Mouse (Mus musculus): ENCODE results near the gene Prickle1.

Gene Prickle1

DNA sequence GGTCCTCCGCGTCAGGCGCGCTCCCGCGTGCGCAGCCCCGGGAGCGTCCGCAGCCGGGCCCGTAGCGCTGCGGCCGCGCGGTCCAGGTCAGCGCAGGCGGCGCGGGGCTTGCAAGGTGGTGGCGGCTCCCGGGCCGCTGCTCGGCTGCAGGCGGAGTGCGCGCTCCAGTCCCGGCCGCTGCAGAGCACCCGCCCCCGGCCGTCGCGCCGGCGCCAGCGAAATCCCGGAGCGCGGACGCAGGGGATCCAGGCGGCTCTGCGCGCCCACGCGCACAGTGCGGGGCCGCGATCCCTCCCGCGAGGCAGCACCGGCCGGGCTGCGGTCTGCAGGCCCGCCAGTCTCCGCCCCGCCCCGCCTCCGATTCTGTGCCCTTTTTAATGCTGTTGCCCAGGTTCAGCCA, at the start of gene Prickle1:
Prickle1 (minus strand) TSS at position 146 of the 400 bp plus-strand sequence.
- no peak for DNase-seq (ENCODE audit: low read depth in 1 of 2, low spot score in 2 of 2)

DNA sequence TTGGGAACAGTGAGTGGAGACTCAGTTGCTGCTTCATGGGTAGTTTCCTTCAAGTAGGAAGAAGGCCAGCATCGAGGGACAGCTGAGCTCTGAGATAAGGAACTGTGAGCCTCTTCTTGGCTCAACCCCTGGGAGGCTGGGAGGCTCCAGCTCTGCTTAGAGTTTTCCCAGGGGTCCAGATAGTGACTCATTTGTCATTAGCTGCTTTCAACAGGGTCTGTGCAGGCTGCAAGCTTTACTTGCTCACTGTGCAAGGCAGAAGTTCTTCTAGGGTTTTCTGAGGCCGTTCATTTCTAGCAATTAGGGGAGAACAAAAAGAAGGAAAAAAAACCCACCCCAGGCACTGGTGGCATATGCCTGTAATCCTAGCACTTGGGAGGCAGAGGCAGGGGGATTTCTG, 44.5 kb upstream of the Prickle1 start:
- no peak for DNase-seq (ENCODE audit: low read depth in 1 of 2, low spot score in 2 of 2)

DNA sequence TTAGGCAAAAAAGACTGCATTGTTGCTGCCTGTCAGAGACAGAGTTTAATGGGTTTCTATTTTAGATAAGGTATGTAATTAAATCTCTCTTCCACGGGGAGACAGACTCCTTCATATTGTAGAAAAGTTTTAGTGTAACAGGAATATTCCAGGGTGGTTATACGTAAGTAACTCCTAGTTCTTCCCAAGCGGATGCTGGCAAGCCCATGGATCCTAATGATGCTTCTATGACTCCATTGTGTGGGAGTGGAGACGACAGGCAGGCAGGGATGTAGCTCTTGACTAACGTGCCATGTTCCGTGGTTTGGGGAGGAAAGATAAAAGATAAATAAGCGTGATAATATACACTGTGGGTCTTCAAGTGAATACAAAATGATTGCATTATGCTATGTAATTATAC, 41.3 kb upstream of the Prickle1 start:
- no peak for DNase-seq (ENCODE audit: low read depth in 1 of 2, low spot score in 2 of 2)

DNA sequence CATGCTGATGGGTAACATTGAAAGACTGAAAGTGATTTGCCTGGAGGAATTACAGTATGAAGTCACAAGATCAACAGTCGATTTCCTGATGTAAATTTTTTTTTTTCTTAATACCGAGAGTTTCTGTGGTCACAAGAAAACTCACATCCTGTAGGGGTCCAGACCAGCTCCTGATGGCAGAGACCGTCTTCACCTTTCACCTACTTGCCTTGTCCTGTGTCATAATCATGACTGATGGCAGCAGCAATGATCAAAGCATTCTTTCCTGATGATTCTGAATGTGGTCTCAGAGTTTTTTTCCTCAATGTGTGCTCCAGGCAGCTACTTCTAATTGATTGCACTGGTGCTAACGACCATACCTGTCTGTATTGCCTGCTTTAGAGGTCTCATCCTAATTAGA, 39.9 kb upstream of the Prickle1 start:
- DNase-seq (ENCODE audit: low read depth in 1 of 2, low spot score in 2 of 2) = no peak

DNA sequence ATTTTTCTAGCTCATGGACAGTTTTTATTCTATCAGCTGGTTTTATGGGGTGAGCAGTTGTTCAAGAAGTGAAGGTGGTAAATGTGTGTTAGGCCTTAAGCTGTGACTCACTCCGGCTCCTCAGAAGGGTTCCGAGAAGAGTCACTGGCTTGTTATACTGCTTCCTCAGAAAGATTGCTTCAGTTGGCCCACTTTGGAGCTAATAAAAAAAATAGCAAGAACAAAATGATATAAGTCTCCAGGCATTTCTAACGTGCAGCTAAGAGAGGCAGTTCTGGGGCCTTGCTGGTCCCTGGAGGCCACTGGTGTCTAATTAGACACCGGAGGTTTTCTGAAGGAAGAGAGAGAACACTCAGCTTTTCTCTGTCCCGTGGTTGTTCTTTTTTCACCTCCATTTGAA, 38.8 kb upstream of the Prickle1 start:
- DNase-seq (ENCODE audit: low read depth in 1 of 2, low spot score in 2 of 2) = no peak

DNA sequence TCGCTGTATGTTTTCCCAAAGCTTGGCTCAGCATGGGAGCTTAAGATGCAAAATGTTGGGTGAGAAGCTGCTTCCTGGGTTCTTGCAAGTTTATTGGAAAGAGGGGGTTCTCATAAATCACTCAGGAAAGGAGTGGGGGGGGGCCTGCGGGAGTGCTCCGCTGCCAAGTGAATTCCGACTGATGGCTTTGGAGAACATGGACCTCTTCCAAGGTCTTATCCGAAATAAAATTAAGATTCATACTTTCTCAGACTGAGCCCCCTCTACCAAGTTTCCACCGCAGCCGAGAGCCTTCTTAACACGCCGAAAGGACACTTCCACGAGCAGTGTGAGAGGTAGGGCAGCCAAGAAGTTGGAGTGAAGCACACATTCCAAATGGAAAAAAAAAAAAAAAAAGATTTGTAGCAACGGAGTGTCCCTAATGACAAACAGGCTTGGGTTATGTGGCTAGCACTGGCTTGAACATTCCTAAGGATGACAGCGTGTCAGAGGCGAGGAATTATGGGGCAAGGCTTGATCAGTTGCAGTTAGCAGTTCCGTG, 34.4 kb upstream of the Prickle1 start:
- DNase-seq (ENCODE audit: low read depth in 1 of 2, low spot score in 2 of 2) = no peak

DNA sequence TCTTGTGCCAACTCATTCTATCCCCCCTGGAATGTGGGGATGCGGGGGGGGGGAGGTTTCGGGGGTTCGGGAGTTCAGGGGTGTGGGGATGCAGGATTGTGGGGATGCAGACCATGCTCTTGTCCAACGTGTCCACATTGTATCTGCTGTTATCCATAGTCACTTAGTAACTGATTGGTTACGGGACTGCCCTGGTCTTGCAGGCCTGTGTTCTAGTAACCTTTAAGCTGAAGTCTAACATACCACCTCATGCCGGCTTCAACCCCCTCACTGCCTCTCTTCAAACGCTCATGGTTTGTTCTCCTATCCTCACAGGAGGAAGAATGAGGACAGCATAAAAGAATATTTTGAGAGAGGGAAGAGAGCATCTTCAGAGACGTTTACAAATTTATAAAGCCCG, 33.5 kb upstream of the Prickle1 start:
- no peak for DNase-seq (ENCODE audit: low read depth in 1 of 2, low spot score in 2 of 2)

DNA sequence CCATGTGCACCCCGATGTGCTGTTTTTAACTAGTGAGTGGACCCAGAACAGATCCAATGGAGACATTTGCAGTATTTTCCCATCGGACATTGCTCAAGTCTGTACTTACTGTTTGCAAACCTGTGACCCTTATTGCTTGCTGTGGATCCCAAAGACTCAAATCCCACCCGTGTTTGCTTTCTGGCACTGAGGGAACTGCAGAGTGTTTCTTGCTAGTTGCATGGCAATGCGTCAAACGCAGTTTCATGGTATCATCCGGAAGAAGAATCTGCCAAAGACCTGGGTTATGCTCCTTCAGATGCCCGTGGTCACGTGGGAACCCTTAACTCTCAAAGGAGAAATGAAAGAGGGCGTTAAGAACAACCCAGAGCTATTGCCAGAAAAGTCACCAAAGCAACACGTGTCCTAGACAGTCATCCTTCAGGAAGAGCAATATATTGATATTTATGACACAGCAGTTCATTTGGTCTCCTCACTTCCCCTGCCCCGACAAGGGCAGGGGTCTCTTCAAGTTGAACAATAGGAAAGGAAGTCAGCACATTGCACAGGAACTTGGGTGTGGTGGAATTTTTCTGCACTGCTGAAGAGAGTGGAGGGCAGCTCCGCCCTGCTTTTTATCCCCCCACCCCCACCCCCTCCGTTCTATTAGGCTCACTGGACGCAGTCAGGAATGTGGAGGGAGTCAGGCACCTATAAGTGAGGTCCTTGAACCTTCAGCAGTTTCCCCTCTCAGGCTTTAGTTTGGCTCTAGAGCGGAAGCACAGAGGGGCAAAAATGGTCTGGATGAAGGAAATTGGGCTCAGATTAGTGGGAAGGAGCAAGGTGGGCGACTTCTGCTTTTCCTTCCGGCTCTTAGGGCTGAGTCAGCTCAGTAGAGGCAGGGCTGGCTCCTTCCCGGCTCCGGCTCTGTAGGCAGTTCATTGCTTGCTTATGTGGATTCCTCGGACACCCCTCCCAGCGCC, 32.4 kb upstream of the Prickle1 start:
- no peak for DNase-seq (ENCODE audit: low read depth in 1 of 2, low spot score in 2 of 2)

DNA sequence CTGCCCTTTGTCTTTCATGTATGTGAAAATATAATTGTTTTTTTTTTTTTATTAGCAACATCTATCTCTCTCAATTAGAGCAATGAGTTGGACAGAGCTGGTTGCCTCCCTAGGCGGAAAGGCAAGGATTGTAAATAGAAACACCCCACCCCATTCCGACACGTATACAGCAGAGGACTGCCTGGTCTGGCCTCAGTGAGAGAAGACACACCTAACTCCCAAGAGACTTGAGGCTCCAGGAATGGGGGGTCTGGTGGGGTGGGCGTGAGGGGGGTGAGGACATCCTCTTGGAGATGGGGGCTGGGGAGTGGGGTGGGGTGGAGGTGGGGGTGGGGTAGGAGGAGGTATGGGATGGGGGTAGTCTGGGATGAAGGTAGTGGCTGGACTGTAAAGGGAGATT, 23.9 kb upstream of the Prickle1 start:
- no peak for DNase-seq (ENCODE audit: low read depth in 1 of 2, low spot score in 2 of 2)

DNA sequence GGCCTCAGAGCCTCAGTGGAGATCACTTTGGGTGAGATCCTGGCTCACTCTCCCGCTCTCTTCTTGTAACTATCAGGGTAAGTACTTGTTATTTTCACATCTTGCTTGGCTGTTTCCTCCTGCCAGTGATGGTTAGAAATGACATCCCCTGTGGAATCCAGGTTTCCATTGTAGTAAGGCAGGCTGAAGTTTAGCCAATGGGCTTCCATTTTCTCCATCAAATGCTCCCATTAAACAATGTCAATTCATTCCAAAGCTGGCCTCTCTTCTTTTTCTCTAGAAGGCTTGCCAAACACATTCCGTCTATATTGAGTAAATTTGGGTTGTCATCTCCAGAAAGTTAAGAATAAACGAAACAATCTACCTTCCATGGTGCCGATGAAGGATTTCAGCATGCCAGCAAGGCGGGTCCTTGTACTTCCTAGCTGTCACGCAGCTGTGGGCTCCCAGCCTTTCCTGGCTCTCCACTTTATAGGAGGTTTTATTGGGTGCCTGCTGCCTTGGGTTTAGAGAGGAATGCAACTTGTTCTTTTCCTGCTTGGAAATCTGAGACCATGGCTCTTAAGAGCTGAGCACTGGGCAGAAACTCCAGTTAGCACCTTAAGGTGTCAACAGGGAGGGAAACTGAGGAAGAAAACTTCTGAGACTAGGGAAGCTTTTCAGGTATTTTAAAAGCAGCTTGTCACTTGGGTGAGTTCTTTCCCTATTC, 22.9 kb upstream of the Prickle1 start:
- no peak for DNase-seq (ENCODE audit: low read depth in 1 of 2, low spot score in 2 of 2)

DNA sequence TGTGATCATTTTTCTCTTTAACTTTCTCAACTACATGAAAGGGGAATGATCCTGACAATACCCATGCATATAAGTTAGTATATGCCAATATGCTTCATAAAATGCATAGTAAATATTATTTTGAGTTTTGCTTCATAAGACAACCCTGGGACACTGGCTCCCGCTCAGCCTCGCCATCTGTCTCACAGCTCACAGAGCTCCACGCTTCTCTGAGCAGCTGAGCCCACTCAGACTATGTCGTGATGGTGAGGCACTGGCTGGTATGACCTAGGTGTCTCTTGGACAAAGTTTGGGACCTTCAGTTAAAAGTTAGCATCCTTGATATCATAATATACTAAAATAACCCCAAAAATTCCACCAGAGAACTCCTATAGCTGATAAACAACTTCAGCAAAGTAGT, 20.6 kb upstream of the Prickle1 start:
- no peak for DNase-seq (ENCODE audit: low read depth in 1 of 2, low spot score in 2 of 2)

DNA sequence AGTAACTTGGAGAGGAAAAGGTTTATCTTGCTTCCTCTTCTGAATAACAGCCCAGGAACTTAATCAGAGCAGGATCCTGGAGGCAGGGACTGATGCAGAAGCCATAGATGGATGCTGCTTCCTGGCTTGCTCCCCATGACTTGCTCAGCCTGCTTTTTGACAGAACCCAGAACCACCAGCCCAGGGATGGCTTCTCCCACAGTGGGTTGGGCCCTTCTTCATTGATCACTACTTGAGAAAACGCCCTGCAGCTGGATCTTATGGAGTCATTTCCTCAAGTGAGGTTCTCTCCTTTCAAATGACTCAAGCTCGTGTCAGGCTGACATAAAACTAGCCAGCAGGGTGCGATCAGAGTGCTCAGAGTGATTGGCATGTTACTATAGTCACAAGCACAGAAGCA, 19.3 kb upstream of the Prickle1 start:
- no peak for DNase-seq (ENCODE audit: low read depth in 1 of 2, low spot score in 2 of 2)

DNA sequence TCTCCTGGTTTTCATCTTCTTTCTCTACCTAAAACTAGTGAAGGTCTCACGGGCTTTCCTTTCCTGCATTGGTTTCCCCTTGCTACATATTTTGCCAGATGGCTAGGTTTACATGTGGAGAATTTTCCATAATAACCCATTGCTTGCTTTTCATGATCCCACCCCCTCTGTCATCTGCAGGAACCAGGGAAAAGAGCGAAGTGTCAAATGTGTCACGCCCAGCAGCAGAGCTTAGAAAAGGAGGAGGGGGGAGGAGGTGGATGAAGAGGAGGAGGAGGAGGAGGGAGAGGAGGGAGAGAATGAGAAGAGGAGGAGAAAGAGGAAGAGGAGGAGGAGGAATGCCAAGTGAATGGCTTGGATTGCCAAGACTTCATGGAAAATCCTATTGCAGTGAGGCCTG, 17.9 kb upstream of the Prickle1 start:
- DNase-seq (ENCODE audit: low read depth in 1 of 2, low spot score in 2 of 2) = no peak

DNA sequence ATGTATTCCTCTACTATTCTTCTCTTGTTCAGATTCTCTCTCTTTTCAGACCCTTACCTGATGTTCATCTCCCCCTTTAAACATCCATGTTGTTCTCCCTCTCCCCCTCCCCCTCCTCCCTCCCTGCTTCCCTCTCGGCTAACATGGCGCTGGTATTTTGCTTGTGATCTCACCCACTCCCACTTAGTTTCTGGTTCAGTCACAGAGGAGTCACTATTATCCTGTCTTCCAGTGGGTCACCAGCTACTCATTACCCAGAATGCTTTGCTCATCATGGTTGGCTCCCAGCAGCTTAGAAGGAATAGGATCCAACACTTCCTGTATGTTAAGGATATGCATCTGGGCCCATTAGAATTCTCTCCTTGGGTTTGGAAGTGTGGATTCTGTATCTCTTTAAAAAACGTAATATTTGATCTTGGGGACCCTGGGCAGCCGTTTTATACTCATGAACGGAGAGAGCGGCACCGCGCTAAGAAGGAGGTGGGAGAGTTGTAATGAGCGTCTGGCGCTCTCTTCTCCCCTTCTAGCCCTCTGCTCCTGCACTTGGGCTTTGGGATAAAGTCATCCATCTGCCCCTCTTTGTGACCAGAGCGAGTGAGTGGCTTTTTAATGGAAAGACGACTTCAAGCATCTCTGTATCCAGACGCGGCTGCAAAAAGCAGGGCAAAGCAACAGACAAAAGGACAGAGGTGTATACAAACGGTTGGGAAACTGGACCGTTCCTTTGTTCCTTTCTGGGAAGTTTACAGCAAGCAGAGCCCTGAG, 16.0 kb upstream of the Prickle1 start:
- no peak for DNase-seq (ENCODE audit: low read depth in 1 of 2, low spot score in 2 of 2)

DNA sequence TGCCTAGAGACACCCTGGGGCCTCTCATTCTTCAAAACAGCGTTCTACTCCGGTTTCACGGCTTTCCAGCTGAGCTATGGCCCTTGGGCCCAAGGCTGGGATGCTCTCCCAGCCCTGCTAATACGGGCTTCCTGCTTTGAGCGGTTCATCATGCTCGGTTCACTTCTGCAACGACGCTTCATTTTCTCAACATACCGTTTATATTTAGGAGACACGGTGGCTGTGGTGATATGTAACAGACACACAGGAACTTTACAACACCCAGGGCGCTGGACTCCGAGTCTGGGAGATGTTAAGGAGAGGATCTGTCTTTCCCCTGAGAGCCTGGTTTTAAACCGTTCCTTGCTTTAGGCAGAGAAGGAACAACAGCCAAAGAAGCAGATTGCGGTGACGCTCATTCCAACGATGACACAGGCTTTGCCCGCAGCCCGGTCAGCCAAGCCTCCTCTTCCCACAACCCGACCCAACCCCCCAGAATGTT, 15.1 kb upstream of the Prickle1 start:
- DNase-seq (ENCODE audit: low read depth in 1 of 2, low spot score in 2 of 2) = no peak

DNA sequence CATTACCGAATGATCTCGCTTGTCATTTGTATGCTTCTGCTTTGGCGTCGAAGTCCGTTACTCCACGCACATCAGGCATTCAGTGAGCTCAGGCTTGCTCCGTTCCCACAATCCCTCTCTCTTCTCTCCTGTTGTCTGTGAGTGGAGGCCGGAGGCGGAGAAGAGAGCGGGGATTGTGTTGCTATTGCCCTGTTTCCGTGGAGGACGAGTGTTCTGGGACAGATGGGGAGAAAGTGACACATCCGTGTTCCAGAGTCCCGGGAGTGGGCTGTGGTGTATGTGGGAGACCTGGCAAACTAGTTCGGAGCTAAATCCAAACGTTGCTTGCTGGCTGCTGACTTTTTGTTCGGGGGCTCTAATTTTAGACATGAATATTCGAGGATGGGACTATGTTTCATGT, 14.6 kb upstream of the Prickle1 start:
- DNase-seq (ENCODE audit: low read depth in 1 of 2, low spot score in 2 of 2) = no peak

DNA sequence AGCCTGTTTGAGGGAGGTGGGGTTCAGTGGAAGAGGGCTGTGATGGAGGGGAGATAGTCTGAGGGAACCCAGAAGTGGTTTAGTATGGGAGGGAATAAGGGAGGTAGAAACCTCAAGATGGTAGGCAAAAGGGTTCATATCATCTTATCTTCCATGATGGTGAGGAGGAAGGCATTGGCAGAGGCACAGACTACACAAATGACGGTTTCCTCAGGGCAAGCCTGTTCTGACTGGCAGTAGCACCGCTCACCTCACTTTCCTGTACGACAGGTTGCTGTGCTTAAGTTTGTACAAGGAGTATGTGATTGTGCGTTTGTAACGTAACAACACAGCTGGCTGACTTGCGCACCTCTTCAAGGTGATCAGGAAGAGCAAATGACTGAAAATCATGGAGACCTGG, 7.2 kb upstream of the Prickle1 start:
- DNase-seq (ENCODE audit: low read depth in 1 of 2, low spot score in 2 of 2) = no peak

DNA sequence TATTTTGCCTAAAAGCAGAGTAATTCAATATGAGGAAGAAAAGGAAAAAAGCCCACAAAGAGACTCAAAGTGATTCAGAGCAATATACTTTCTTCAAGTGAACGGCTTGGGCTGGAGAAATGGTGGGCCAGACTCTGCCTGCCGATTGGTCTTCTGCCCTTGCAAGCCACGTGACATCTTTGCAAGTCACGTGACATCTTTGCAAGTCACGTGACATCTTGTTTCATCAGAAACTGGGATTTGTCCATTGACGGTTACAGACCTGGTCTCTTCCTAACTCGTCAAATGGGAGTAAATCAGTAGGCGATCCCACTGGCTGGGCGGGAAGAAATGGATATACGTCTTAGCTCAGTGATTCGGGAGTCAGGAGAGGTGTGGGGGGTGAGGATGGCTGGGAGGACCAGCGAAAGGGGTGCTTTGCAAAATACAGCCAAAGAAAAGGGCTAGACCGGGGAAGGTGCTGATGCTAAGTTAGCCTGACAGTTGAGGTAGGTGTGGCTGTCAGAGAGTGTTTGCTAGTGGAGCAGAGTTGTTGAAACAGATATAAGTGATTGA, 5.8 kb upstream of the Prickle1 start:
- no peak for DNase-seq (ENCODE audit: low read depth in 1 of 2, low spot score in 2 of 2)

DNA sequence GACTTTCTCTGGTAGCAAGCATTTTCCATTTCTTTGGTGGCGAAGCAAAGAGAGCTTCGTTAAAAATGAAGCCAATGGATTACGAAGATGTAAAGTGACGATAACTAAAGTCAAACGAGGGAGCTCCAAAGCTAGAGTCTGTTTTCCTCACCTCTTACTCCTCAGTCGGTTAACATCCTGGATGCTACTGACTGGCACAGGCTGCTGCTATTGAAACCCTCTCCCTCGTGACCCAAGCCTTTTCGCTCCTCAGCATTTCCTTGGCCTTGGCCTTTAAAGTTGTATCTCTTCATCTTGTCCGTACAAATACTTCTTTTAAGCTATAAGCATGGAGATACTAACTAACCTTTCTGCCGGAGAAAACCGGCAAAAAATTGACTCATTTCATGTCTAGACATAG, 1.3 kb upstream of the Prickle1 start:
- DNase-seq (ENCODE audit: low read depth in 1 of 2, low spot score in 2 of 2) = no peak

DNA sequence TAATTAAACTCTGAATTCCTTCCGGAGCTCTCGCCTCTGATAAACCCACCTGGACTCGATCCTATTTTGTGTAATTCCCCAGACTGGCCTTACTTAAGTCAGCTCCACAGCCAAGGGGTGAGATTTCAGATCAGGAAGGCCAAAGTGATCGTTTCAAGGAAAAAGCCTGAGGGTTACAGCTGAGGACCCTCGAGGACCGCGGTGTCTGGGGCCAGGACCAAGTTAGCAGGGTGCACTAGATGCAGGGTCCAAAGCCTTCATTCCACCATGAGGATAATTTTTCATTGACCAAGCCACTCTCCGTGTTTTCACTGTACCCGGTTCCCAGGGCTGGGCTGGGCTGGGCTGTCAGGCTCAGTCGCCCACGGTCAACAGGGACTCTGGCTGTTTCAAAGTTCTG, 594 bp upstream of the Prickle1 start:
- peak in 1 of 2 experiments; percentile 4 for DNase-seq (ENCODE audit: low read depth in 1 of 2, low spot score in 2 of 2)
